In the genomic region with DNA sequence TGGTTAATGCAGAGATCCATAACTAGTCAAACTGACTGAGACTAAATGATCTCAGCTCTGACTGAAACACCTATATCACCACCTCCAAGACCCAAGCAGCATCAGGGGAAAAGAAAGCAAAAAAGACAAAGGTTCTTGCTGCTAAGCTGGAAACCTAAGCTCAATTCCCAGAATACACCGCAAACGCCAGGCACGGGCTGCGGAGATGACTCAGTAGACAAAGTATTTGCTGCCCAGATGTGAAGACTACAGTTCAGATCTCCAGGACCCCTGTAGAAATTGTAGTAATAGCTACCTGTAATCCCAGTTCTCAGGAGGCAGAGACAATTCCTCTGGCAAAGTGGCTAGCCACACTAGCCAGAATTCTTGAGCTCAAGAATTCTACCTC, we compare ENCODE assay signal across 9 mouse cellular contexts. TPM values are rescaled to one million over a fixed set of nuclear protein-coding genes. Genes with fewer than 3 reads are reported as not detected.
DNase-seq lines count a peak whose midpoint lies in the region; ATAC-seq lines count a peak whose summit lies in the region.
"Had no signal": no experiment of that assay in that cellular context is flagged by ENCODE, and none has a peak within 500 bp of the region (broad histone marks: within the 10 kb centered on the region; RNA-seq: fewer than 3 reads in every experiment).

No protein-coding gene starts in this region.

- intact Hi-C loops in heart, postnatal 14 days (cut with DNase I): no loop called here

- H3K4me2 ChIP-seq in lung, embryonic 16.5 days (ENCODE audit: low read depth, low read length): peak overlapping the region; percentile 78
- peak overlapping the region; percentile 86 for H3K4me2 ChIP-seq in limb, embryonic 13.5 days (replicated peaks)
- H3K4me2 ChIP-seq in stomach, embryonic 15.5 days: peak overlapping the region; percentile 72; the same call in 1 of the 2 replicates

- WGBS in heart, embryonic 10.5 days: 74% methylated on average over 4 of the region's 4 CpGs
- 83% methylated on average over 4 of the region's 4 CpGs for WGBS in lung, embryonic 16.5 days
- 94% methylated on average over 4 of the region's 4 CpGs for whole genome bisulfite sequencing in limb, embryonic 13.5 days
- 77% methylated on average over 4 of the region's 4 CpGs for WGBS in stomach, embryonic 15.5 days

- no peaks in the 10 kb centered on the region for H3K36me3 ChIP-seq in heart, embryonic 10.5 days
- H3K36me3 ChIP-seq in lung, embryonic 16.5 days (ENCODE audit: control insufficient read depth, insufficient read depth, low read length): no peaks in the 10 kb centered on the region
- no peaks in the 10 kb centered on the region for H3K36me3 ChIP-seq in limb, embryonic 13.5 days
- no peaks in the 10 kb centered on the region for H3K36me3 ChIP-seq in stomach, embryonic 15.5 days
- H3K36me3 ChIP-seq: neural tube, embryonic 12.5 days had no signal

- H3K9me3 ChIP-seq in heart, embryonic 10.5 days: no peaks in the 10 kb centered on the region
- H3K9me3 ChIP-seq in lung, embryonic 16.5 days (ENCODE audit: control insufficient read depth, low read length): no peaks in the 10 kb centered on the region
- no peaks in the 10 kb centered on the region for H3K9me3 ChIP-seq in limb, embryonic 13.5 days
- no peaks in the 10 kb centered on the region for H3K9me3 ChIP-seq in stomach, embryonic 15.5 days
- H3K9me3 ChIP-seq: neural tube, embryonic 12.5 days had no signal

- 0 out of 2 replicates have a peak overlapping the region, but pooled peaks have one; percentile 87 for H3K4me3 ChIP-seq in heart, embryonic 10.5 days
- H3K4me3 ChIP-seq in lung, embryonic 16.5 days (ENCODE audit: low read length): no peak overlapping the region
- H3K4me3 ChIP-seq in limb, embryonic 13.5 days: no peak overlapping the region
- no peak overlapping the region for H3K4me3 ChIP-seq in stomach, embryonic 15.5 days (replicated peaks)

- peaks cover 13% of the 10 kb centered on the region; the same call in 1 of the 2 replicates for H3K4me1 ChIP-seq in heart, embryonic 10.5 days
- peaks cover 8% of the 10 kb centered on the region for H3K4me1 ChIP-seq in lung, embryonic 16.5 days (replicated peaks; ENCODE audit: control insufficient read depth, insufficient read depth, low read length)
- H3K4me1 ChIP-seq in limb, embryonic 13.5 days: peaks cover 18% of the 10 kb centered on the region
- H3K4me1 ChIP-seq in stomach, embryonic 15.5 days: peaks cover 5% of the 10 kb centered on the region; the same call in 1 of the 2 replicates

- no peak for DNase-seq in heart, embryonic 10.5 days (ENCODE audit: low spot score)
- DNase-seq in heart, postnatal 14 days: no peak
- DNase-seq in lung, postnatal 10 days: no peak
- DNase-seq in cerebellum, postnatal 4 days (ENCODE audit: low spot score in 2 of 2): no peak
- no peak for DNase-seq in urinary bladder, postnatal 14 days (ENCODE audit: low spot score)

- no peaks in the 10 kb centered on the region for H3K27me3 ChIP-seq in heart, embryonic 10.5 days (ENCODE audit: insufficient read depth, poor library complexity, severe bottlenecking)
- no peaks in the 10 kb centered on the region for H3K27me3 ChIP-seq in lung, embryonic 16.5 days (ENCODE audit: control insufficient read depth, insufficient read depth, low read depth, low read length)
- no peaks in the 10 kb centered on the region for H3K27me3 ChIP-seq in limb, embryonic 13.5 days
- no peaks in the 10 kb centered on the region for H3K27me3 ChIP-seq in stomach, embryonic 15.5 days (replicated peaks)
- H3K27me3 ChIP-seq: neural tube, embryonic 12.5 days had no signal

- no peak overlapping the region; the same call in 1 of the 2 replicates for H3K9ac ChIP-seq in lung, embryonic 16.5 days (ENCODE audit: low read length)
- H3K9ac ChIP-seq in limb, embryonic 13.5 days: no peak overlapping the region
- H3K9ac ChIP-seq in stomach, embryonic 15.5 days: no peak overlapping the region
- H3K9ac ChIP-seq: neural tube, embryonic 12.5 days had no signal

- no peak overlapping the region for H3K27ac ChIP-seq in heart, embryonic 10.5 days
- H3K27ac ChIP-seq in lung, embryonic 16.5 days (ENCODE audit: low read length): no peak overlapping the region
- no peak overlapping the region for H3K27ac ChIP-seq in limb, embryonic 13.5 days
- H3K27ac ChIP-seq in stomach, embryonic 15.5 days: no peak overlapping the region

- no peak for ATAC-seq in lung, embryonic 16.5 days (ENCODE audit: low read depth)
- ATAC-seq in limb, embryonic 13.5 days (ENCODE audit: low FRiP score, low read depth): no peak
- no peak for ATAC-seq in stomach, embryonic 15.5 days (ENCODE audit: insufficient read depth, low FRiP score, low read depth)

RNA-seq across cellular contexts. Expression of gene Uggt1, which starts 0.3 kb away (rescaled TPM):
- polyA plus RNA-seq in heart, embryonic 10.5 days (2016; fragmentation: Nextera tagmentation; extraction: Ambion mirVana): 45.8 and 51.9 TPM in 2 replicates
- 10 to 100 TPM; 26.5 to 30.9 TPM for total RNA-seq in heart, postnatal 14 days (2021)
- 51.8 and 56.1 TPM in 2 replicates for polyA plus RNA-seq in lung, embryonic 16.5 days (2015; fragmentation: Nextera tagmentation; extraction: Ambion mirVana)
- 52.4 and 54.6 TPM in 2 replicates for polyA plus RNA-seq in limb, embryonic 13.5 days (2015; fragmentation: Nextera tagmentation; extraction: Ambion mirVana)
- 52.8 and 60.3 TPM in 2 replicates for polyA plus RNA-seq in stomach, embryonic 15.5 days (2015; fragmentation: Nextera tagmentation; extraction: Ambion mirVana)

RNA-seq across cellular contexts. Expression of gene Neurl3, which starts 29.7 kb away (rescaled TPM):
- polyA plus RNA-seq in heart, embryonic 10.5 days (2016; fragmentation: Nextera tagmentation; extraction: Ambion mirVana): 1.6 and 2.3 TPM in 2 replicates
- total RNA-seq in heart, postnatal 14 days (2021): 1 to 10 TPM; 2.6 to 2.9 TPM
- polyA plus RNA-seq in lung, embryonic 16.5 days (2015; fragmentation: Nextera tagmentation; extraction: Ambion mirVana): 7.5 and 7.7 TPM in 2 replicates
- 0.83 and 2.0 TPM in 2 replicates for polyA plus RNA-seq in limb, embryonic 13.5 days (2015; fragmentation: Nextera tagmentation; extraction: Ambion mirVana)
- 15.6 and 18.7 TPM in 2 replicates for polyA plus RNA-seq in stomach, embryonic 15.5 days (2015; fragmentation: Nextera tagmentation; extraction: Ambion mirVana)
